Mouse (Mus musculus) lung, embryonic 16.5 days (tissue): Measurements from ENCODE around the gene Nt5c2. TPM values are rescaled to one million over a fixed set of nuclear protein-coding genes. Genes with fewer than 3 reads are reported as not detected.

Experiments
- ATAC-seq: fragments of 200-750 bp; cut with Nextera tagmentation; 2 replicates; pipeline ENCODE4 v1.8.0; 2017; ENCODE audit warnings: low read depth, mild to moderate bottlenecking, moderate library complexity
- H3K27ac ChIP-seq: fragments of 300-500 bp; sonication (generic); 2 replicates; pipeline ENCODE4 v1.5.1; 2014; ENCODE audit warnings: mild to moderate bottlenecking, control low read depth, low read length
- H3K27me3 ChIP-seq: fragments of 300-500 bp; sonication (generic); 2 replicates; pipeline ENCODE4 v1.6.1; 2014; ENCODE audit warnings: low read depth, low read length, mixed read lengths; ENCODE audit not compliant: control insufficient read depth, insufficient read depth
- H3K36me3 ChIP-seq: fragments of 300-500 bp; sonication (generic); 2 replicates; pipeline ENCODE4 v1.6.1; 2014; ENCODE audit warnings: low read length; ENCODE audit not compliant: control insufficient read depth, insufficient read depth
- H3K4me1 ChIP-seq: fragments of 300-500 bp; sonication (generic); replicated peaks from 2 replicates; pipeline ENCODE4 v1.6.1; 2014; ENCODE audit warnings: low read length, mixed read lengths; ENCODE audit not compliant: control insufficient read depth, insufficient read depth
- H3K4me2 ChIP-seq: fragments of 300-500 bp; sonication (generic); 2 replicates; pipeline ENCODE4 v1.6.1; 2014; ENCODE audit warnings: low read depth, low read length, control low read depth
- H3K4me3 ChIP-seq: fragments of 300-500 bp; sonication (generic); 2 replicates; pipeline ENCODE4 v1.5.1; 2014; ENCODE audit warnings: mild to moderate bottlenecking, low read length, control low read depth
- H3K9ac ChIP-seq: fragments of 300-500 bp; sonication (generic); 2 replicates; pipeline ENCODE4 v1.6.1; 2014; ENCODE audit warnings: low read length, control low read depth
- H3K9me3 ChIP-seq: fragments of 300-500 bp; sonication (generic); 2 replicates; pipeline ENCODE4 v1.6.1; 2016; ENCODE audit warnings: low read length; ENCODE audit not compliant: control insufficient read depth
- WGBS: fragments of 180-500 bp; shearing (Covaris S2); extraction: QIAGEN DNeasy Blood & Tissue Kit; methylation state at CpG from one replicate; pipeline ENCODE4 v1.1.7; 2014; 5-methylcytosine and 5-hydroxymethylcytosine counted together
- polyA plus RNA-seq: library from polyadenylated mRNA; unstranded; fragments of >200 nt; fragmentation: Nextera tagmentation; extraction: Ambion mirVana; gene quantifications from 2 replicates; pipeline ENCODE4 v1.2.1, GENCODE M21; 2015

The Nt5c2 gene
- polyA plus RNA-seq, 1 experiment from 2014 or later, result 92.2 TPM

- Histone ChIP-seq H3K4me3 (no peak overlapping the region), H3K4me1 (no peaks in the 10 kb centered on the region), H3K9ac (no peak overlapping the region), H3K36me3 (no peaks in the 10 kb centered on the region), H3K9me3 (no peaks in the 10 kb centered on the region), H3K4me2 (no peak overlapping the region), H3K27ac (no peak overlapping the region), H3K27me3 (no peaks in the 10 kb centered on the region)
- no peak for ATAC-seq
- WGBS, result 73% methylated on average over 11 of the region's 11 CpGs
These were observed 177.5 kb downstream of the Nt5c2 start for GRCm38 (mm10) chr19:46837290-46838079.

GRCm38 (mm10) chr19:46836085-46836484 is 178.9 kb downstream of the Nt5c2 start:
- Histone ChIP-seq H3K27ac (no peak overlapping the region), H3K4me1 (no peaks in the 10 kb centered on the region), H3K36me3 (no peaks in the 10 kb centered on the region), H3K4me2 (no peak overlapping the region), H3K27me3 (no peaks in the 10 kb centered on the region), H3K4me3 (no peak overlapping the region), H3K9me3 (no peaks in the 10 kb centered on the region), H3K9ac (no peak overlapping the region)
- WGBS, result 79% methylated on average over 3 of the region's 3 CpGs
- no peak for ATAC-seq

- ATAC-seq, result no peak
- Histone ChIP-seq H3K4me3 (no peak overlapping the region), H3K9me3 (no peaks in the 10 kb centered on the region), H3K36me3 (no peaks in the 10 kb centered on the region), H3K27me3 (no peaks in the 10 kb centered on the region), H3K4me1 (no peaks in the 10 kb centered on the region), H3K27ac (no peak overlapping the region), H3K9ac (no peak overlapping the region), H3K4me2 (no peak overlapping the region)
- WGBS, result 61% methylated on average over 4 of the region's 4 CpGs
These were observed 179.6 kb downstream of the Nt5c2 start for GRCm38 (mm10) chr19:46835339-46835738.

GRCm38 (mm10) chr19:46834301-46834700 is 180.7 kb downstream of the Nt5c2 start:
- Histone ChIP-seq H3K4me2 (no peak overlapping the region), H3K4me1 (no peaks in the 10 kb centered on the region), H3K36me3 (no peaks in the 10 kb centered on the region), H3K27me3 (no peaks in the 10 kb centered on the region), H3K4me3 (no peak overlapping the region), H3K9me3 (no peaks in the 10 kb centered on the region), H3K9ac (no peak overlapping the region), H3K27ac (no peak overlapping the region)
- 72% methylated on average over 5 of the region's 5 CpGs for WGBS
- no peak for ATAC-seq

Other genes with a start within 250 kb of the Nt5c2 start
- 0.51 and 1.2 TPM in 2 replicates for gene Ina, start 455 bp downstream of the Nt5c2 start, polyA plus RNA-seq
- 13.0 and 14.4 TPM in 2 replicates for gene Pcgf6, start 35.8 kb upstream of the Nt5c2 start, polyA plus RNA-seq
- 3.5 and 4.5 TPM in 2 replicates for gene Taf5, start 52.6 kb upstream of the Nt5c2 start, polyA plus RNA-seq
- gene Usmg5, start 75.5 kb upstream of the Nt5c2 start, polyA plus RNA-seq, result 1,037 and 1,149 TPM in 2 replicates
- gene Pdcd11, start 75.6 kb upstream of the Nt5c2 start, polyA plus RNA-seq, result 8.0 and 8.1 TPM in 2 replicates
- gene Calhm2, start 123.1 kb upstream of the Nt5c2 start, polyA plus RNA-seq, result 7.8 and 8.3 TPM in 2 replicates
- gene Calhm1, start 129.1 kb upstream of the Nt5c2 start, polyA plus RNA-seq, result not detected in 2 replicates
- not detected in 2 replicates for gene Calhm3, start 142.6 kb upstream of the Nt5c2 start, polyA plus RNA-seq
- 4.0 and 4.3 TPM in 2 replicates for gene Neurl1a, start 163.7 kb upstream of the Nt5c2 start, polyA plus RNA-seq